Mouse (Mus musculus) lung, postnatal 36 days (tissue): ENCODE measurements around the gene Cts6.
"Not testable (repeated sequence)": the region's sequence is repeated elsewhere in the genome, so short reads cannot be mapped to it uniquely, and the experiment has no call there.

Source experiments
- DNase-seq: peaks from one replicate; pipeline ENCODE4 v3.0.0; 2022; ENCODE audit warnings: mixed read lengths

The Cts6 gene

GRCm38 (mm10) chr13:61203310-61203709 lies at the start of gene Cts6:
Gene Cts6, minus strand, starts transcription at chr13:61203410.
- DNase-seq = no peak

- peak; percentile 66 for DNase-seq
Measured at GRCm38 (mm10) chr13:61241076-61241947, 38.1 kb upstream of the Cts6 start.

DNA sequence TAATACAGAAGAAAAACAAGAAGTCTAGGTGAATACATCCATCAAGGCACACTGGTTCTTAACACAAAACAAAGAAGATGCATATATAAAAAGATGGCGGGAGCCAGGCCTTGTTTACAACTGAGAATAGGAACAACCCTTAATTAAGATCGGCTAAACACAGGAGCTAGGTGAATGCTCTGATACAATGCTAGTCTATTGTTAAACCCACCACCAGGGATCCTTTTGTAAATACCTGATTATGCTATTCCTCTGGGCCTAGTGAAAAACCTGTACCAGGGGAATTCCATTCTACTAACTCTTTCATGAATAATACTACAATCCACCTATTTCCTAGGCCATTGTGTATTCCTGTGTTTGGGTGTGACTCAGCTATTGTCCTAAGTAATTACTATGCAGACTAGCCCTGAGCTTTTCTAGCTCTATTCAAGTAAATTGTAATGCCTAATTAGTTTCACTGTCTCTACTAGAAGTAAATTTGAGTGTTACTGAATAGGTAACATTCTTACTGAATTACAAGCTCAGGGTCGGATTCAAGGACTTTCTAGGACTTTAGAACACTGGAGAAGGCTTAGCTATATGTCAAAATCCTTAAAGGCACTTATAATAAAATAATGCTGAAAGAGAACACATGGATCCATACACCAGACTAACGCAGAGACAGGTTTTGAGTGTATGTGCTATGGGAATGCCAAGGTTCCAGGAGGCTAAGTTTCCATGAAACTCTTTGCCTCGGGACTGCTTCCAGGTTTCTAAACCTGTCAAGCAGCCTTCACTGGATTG lies 17.9 kb downstream of the Cts6 start:
- DNase-seq = not testable (repeated sequence)

- no peak for DNase-seq
Measured at GRCm38 (mm10) chr13:61164622-61165021, 38.6 kb downstream of the Cts6 start.

GRCm38 (mm10) chr13:61164156-61164555 lies 39.1 kb downstream of the Cts6 start, which contains the start of gene Ctsr:
Gene Ctsr, minus strand, starts transcription at chr13:61164256.
- DNase-seq = no peak
